Mouse (Mus musculus): Measurements from ENCODE around the gene Zbtb37. TPM values are rescaled to one million over a fixed set of nuclear protein-coding genes. Genes with fewer than 3 reads are reported as not detected.

The Zbtb37 gene
- polyA plus RNA-seq (2017; shearing (Covaris generic)), result 11.5 TPM

GRCm38 (mm10) chr1:161034435-161035280, at the start of gene Zbtb37:
Gene Zbtb37 (minus strand): TSS chr1:161034849.

GRCm38 (mm10) chr1:161070352-161071271, 36.0 kb upstream of the Zbtb37 start, which contains the start of the genes Dars2 and Cenpl:
Gene Dars2 (minus strand): TSS chr1:161070658.
Gene Cenpl (plus strand): TSS chr1:161070713.

GRCm38 (mm10) chr1:160978071-160978735, 56.4 kb downstream of the Zbtb37 start, which contains the start of gene Serpinc1:
Gene Serpinc1 (plus strand): TSS chr1:160978585.

Other genes starting within 250 kb of the Zbtb37 start
- gene Rabgap1l, start 241.6 kb downstream of the Zbtb37 start, polyA plus RNA-seq (2017; shearing (Covaris generic)), result 257 TPM
- gene Rc3h1, start 128.4 kb downstream of the Zbtb37 start, polyA plus RNA-seq (2017; shearing (Covaris generic)), result 15.0 TPM
- gene Serpinc1, start 56.3 kb downstream of the Zbtb37 start, polyA plus RNA-seq (2017; shearing (Covaris generic)), result 7.5 TPM
- 17.1 TPM for gene Dars2, start 35.8 kb upstream of the Zbtb37 start, polyA plus RNA-seq (2017; shearing (Covaris generic))
- 12.5 TPM for gene Cenpl, start 35.9 kb upstream of the Zbtb37 start, polyA plus RNA-seq (2017; shearing (Covaris generic))
- gene Klhl20, start 96.7 kb upstream of the Zbtb37 start, polyA plus RNA-seq (2017; shearing (Covaris generic)), result 32.3 TPM
- gene Ankrd45, start 107.8 kb upstream of the Zbtb37 start, polyA plus RNA-seq (2017; shearing (Covaris generic)), result not detected
- gene Tex50, start 124.5 kb upstream of the Zbtb37 start, polyA plus RNA-seq (2017; shearing (Covaris generic)), result not detected
- gene Prdx6, start 216.4 kb upstream of the Zbtb37 start, polyA plus RNA-seq (2017; shearing (Covaris generic)), result 260 TPM

All from CD4-positive, CD25-positive, alpha-beta regulatory T cell (primary cell).